Mouse (Mus musculus) midbrain, postnatal 0 days (tissue): ENCODE results near the gene C8g. TPM values are rescaled to one million over a fixed set of nuclear protein-coding genes. Genes with fewer than 3 reads are reported as not detected.

Experiments
- ATAC-seq: fragments of 200-750 bp; cut with Nextera tagmentation; 2 replicates; pipeline ENCODE4 v1.8.0; 2017; ENCODE audit warnings: moderate number of reproducible peaks, mild to moderate bottlenecking, moderate TSS enrichment, moderate library complexity; ENCODE audit not compliant: low FRiP score
- DNase-seq: peaks from one replicate; pipeline ENCODE4 v3.0.0-alpha.2; 2015; ENCODE audit warnings: low spot score
- H3K27ac ChIP-seq: fragments of 300-500 bp; sonication (generic); 2 replicates; pipeline ENCODE4 v1.5.1; 2014; ENCODE audit warnings: low read depth, mild to moderate bottlenecking, low read length, mixed read lengths
- H3K27me3 ChIP-seq: fragments of 300-500 bp; sonication (generic); 2 replicates; pipeline ENCODE4 v1.6.1; 2014; ENCODE audit warnings: low read length, control low read depth, mixed read lengths; ENCODE audit not compliant: insufficient read depth
- H3K36me3 ChIP-seq: fragments of 300-500 bp; sonication (generic); 2 replicates; pipeline ENCODE4 v1.6.1; 2014; ENCODE audit warnings: low read length, control low read depth, mixed read lengths; ENCODE audit not compliant: insufficient read depth
- H3K4me1 ChIP-seq: fragments of 300-500 bp; sonication (generic); 2 replicates; pipeline ENCODE4 v1.6.1; 2014; ENCODE audit warnings: mild to moderate bottlenecking, control low read depth, antibody characterized with exemption, low read length, mixed read lengths; ENCODE audit not compliant: insufficient read depth
- H3K4me2 ChIP-seq: fragments of 300-500 bp; sonication (generic); 2 replicates; pipeline ENCODE4 v1.6.1; 2014; ENCODE audit warnings: low read depth, mild to moderate bottlenecking, low read length, mixed read lengths; ENCODE audit not compliant: poor library complexity, severe bottlenecking
- H3K4me3 ChIP-seq: fragments of 300-500 bp; sonication (generic); 2 replicates; pipeline ENCODE4 v1.5.1; 2014; ENCODE audit warnings: low read depth, mild to moderate bottlenecking, low read length, moderate library complexity
- H3K9ac ChIP-seq: fragments of 300-500 bp; sonication (generic); replicated peaks from 2 replicates; pipeline ENCODE4 v1.6.1; 2014; ENCODE audit warnings: mild to moderate bottlenecking, low read length, moderate library complexity, mixed read lengths; ENCODE audit not compliant: poor library complexity, severe bottlenecking
- H3K9me3 ChIP-seq: fragments of 300-500 bp; sonication (generic); 2 replicates; pipeline ENCODE4 v1.6.1; 2016; ENCODE audit warnings: low read length, control low read depth
- CTCF ChIP-seq: IDR thresholded peaks from 2 replicates; pipeline ENCODE4 v1.5.1; 2016; ENCODE audit warnings: antibody characterized with exemption, mild to moderate bottlenecking
- WGBS: fragments of 180-500 bp; shearing (Covaris S2); extraction: QIAGEN DNeasy Blood & Tissue Kit; methylation state at CpG from one replicate; pipeline ENCODE4 v1.1.7; 2014; 5-methylcytosine and 5-hydroxymethylcytosine counted together
- polyA plus RNA-seq: library from polyadenylated mRNA; unstranded; fragments of >200 nt; fragmentation: Nextera tagmentation; extraction: Ambion mirVana; gene quantifications from 2 replicates; pipeline ENCODE4 v1.2.1, GENCODE M21; 2015
- total RNA-seq: library from RNA; depleted of rRNA; stranded (reverse); fragments of >200 nt; gene quantifications from 2 replicates; pipeline ENCODE4 v1.2.3, GENCODE M21; 2014

Gene C8g
- total and polyA plus RNA-seq, 2 experiments from 2014 or later: 4.4 to 6.8 TPM

GRCm38 (mm10) chr2:25505000-25505399, 3.5 kb upstream of the C8g start:
- 90% methylated on average over 1 of the region's 1 CpGs for WGBS

GRCm38 (mm10) chr2:25504538-25504937, 3.0 kb upstream of the C8g start:
- TF ChIP-seq CTCF: no peak
- WGBS: 94% methylated on average over 19 of the region's 19 CpGs

More at GRCm38 (mm10) chr2:25505000-25505399, 3.5 kb upstream of the C8g start:
- no peak for ATAC-seq
- Histone ChIP-seq H3K9me3 (no peaks in the 10 kb centered on the region), H3K4me3 (no peak overlapping the region), H3K4me2 (no peak overlapping the region), H3K9ac (no peak overlapping the region), H3K4me1 (peaks cover 11% of the 10 kb centered on the region), H3K27me3 (no peaks in the 10 kb centered on the region), H3K27ac (no peak overlapping the region), H3K36me3 (peaks cover 33% of the 10 kb centered on the region)
- no peak for TF ChIP-seq CTCF
- DNase-seq: no peak

GRCm38 (mm10) chr2:25502726-25503125, 1.2 kb upstream of the C8g start:
- no peaks in the 10 kb centered on the region for H3K9me3 ChIP-seq
- ATAC-seq (no peak), DNase-seq (no peak)
- WGBS: 89% methylated on average over 3 of the region's 3 CpGs
- H3K27me3 ChIP-seq: no peaks in the 10 kb centered on the region
- H3K4me3 ChIP-seq: no peak overlapping the region
- peaks cover 11% of the 10 kb centered on the region for H3K4me1 ChIP-seq
- no peak overlapping the region for H3K27ac ChIP-seq
- H3K9ac ChIP-seq: no peak overlapping the region
- TF ChIP-seq CTCF: no peak
- H3K4me2 ChIP-seq: no peak overlapping the region
- peaks cover 33% of the 10 kb centered on the region for H3K36me3 ChIP-seq

More at GRCm38 (mm10) chr2:25504538-25504937, 3.0 kb upstream of the C8g start:
- H3K36me3 ChIP-seq: peaks cover 33% of the 10 kb centered on the region
- H3K9ac ChIP-seq: no peak overlapping the region
- H3K27ac ChIP-seq: no peak overlapping the region
- no peak for ATAC-seq
- H3K4me3 ChIP-seq: no peak overlapping the region
- no peaks in the 10 kb centered on the region for H3K9me3 ChIP-seq
- peaks cover 11% of the 10 kb centered on the region for H3K4me1 ChIP-seq
- H3K27me3 ChIP-seq: no peaks in the 10 kb centered on the region
- no peak for DNase-seq
- no peak overlapping the region for H3K4me2 ChIP-seq

- H3K4me3 ChIP-seq: peak within 1 kb of the TSS; percentile 86
- peaks cover 11% of the 10 kb centered on the region for H3K4me1 ChIP-seq
- peak within 1 kb of the TSS; percentile 96 for H3K4me2 ChIP-seq
- DNase-seq (peak; percentile 98), ATAC-seq (peak; percentile 86)
- 2% methylated on average over 35 of the region's 44 CpGs for WGBS
- no peak for TF ChIP-seq CTCF
- H3K9me3 ChIP-seq: no peaks in the 10 kb centered on the region
- peak within 1 kb of the TSS; percentile 87 for H3K27ac ChIP-seq
- no peaks in the 10 kb centered on the region for H3K27me3 ChIP-seq
- peaks cover 30% of the 10 kb centered on the region for H3K36me3 ChIP-seq
- H3K9ac ChIP-seq: peak within 1 kb of the TSS; percentile 97
Measured at GRCm38 (mm10) chr2:25500576-25501405, 728 bp downstream of the C8g start, which contains the start of gene Fbxw5. Gene Fbxw5 (plus strand): TSS chr2:25500750.

GRCm38 (mm10) chr2:25500071-25500575, 1.4 kb downstream of the C8g start:
- WGBS: 70% methylated on average over 6 of the region's 6 CpGs
- Histone ChIP-seq H3K4me2 (peak overlapping the region; percentile 51), H3K9me3 (no peaks in the 10 kb centered on the region), H3K4me1 (peaks cover 11% of the 10 kb centered on the region), H3K27me3 (no peaks in the 10 kb centered on the region), H3K4me3 (peak overlapping the region; percentile 86), H3K9ac (0 out of 2 replicates have a peak overlapping the region, but pooled peaks have one; percentile 36), H3K36me3 (peaks cover 25% of the 10 kb centered on the region), H3K27ac (peak overlapping the region; percentile 55)
- no peak for ATAC-seq
- DNase-seq: no peak
- TF ChIP-seq CTCF: no peak
